Mouse (Mus musculus) kidney, postnatal 4 days (tissue): ENCODE measurements at regions not wholly inside any gene's neighbourhood (a gene's known extent, or its start where the extent isn't known, plus 50 kb on each side); places are given as distances from the start of the nearest gene placed in this dataset.
"Not testable (repeated sequence)": the region's sequence is repeated elsewhere in the genome, so short reads cannot be mapped to it uniquely, and the experiment has no call there.

Source experiments
- DNase-seq, 2 experiments: peaks; one replicate each; pipeline ENCODE4 v3.0.0; 2021; ENCODE audit warnings: mixed read lengths in 2 of 2

DNA sequence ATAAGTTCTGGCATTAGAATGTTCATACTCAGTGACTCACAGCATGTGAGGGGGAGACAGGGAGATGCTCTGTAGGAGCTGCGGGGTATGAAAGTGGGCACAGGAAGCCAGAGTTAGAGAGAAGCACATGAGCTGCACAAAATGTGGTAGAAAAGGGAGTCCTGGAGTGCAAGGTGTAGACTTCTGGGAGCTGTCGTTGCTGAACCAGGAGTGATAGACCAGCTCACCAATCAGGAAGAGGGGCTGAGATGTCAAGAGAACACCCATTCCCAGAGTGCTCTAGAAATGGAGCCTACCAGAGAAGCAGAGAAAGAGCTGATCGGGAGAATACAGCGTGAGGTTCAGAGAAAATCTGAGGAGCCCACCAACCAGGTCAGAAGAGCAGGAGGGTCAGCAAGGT lies 262.2 kb upstream of the Kdm8 start:
- no peak for DNase-seq

DNA sequence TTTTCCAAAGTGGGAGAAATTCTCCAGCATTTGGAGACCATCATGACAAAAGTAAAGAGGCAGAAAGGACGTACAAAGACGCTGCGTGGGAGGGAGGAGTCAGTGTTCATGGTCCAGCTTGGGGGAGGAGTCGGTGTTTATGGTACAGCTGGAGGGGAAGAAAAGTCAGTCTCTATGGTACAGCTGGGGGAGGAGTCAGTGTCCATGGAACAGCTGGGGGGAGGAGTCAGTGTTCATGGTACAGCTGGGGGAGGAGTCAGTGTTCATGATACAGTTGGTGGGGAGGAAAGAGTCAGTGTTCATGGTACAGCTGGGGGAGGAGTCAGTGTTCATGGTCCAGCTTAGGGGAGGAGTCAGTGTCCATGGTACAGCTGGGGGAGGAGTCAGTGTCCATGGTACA lies 261.5 kb upstream of the Kdm8 start:
- not testable (repeated sequence) for DNase-seq

DNA sequence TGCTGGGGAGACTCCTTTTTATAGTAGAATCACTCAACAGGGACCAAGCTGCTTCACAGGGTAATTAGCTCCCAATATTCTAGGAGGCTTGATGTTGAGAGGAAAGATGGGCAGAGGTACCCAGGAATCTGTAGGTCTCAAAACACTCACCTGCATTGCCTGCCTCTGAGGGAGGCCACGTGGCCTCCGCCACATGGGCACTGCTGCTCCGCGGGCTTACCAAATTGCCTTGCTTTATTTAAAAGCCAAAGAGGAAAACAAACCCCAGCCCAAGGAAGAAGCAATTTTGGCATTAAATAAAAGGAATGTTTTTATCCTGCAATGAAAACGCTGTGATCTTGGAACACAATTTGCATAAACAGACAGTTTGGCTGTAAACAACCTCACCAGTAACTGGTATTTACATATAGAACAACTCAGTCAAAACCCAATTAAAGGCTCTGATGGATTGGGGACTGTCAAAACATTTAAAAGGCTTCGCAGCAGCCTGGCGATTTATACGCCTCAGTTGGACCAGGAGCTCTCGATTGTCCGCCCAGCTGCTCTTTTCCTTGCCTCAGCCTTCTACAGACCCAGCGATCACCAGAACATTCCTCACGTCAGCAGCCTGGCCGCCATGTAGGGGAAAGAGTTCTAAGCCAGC lies 259.3 kb upstream of the Kdm8 start:
- no peak for DNase-seq

DNA sequence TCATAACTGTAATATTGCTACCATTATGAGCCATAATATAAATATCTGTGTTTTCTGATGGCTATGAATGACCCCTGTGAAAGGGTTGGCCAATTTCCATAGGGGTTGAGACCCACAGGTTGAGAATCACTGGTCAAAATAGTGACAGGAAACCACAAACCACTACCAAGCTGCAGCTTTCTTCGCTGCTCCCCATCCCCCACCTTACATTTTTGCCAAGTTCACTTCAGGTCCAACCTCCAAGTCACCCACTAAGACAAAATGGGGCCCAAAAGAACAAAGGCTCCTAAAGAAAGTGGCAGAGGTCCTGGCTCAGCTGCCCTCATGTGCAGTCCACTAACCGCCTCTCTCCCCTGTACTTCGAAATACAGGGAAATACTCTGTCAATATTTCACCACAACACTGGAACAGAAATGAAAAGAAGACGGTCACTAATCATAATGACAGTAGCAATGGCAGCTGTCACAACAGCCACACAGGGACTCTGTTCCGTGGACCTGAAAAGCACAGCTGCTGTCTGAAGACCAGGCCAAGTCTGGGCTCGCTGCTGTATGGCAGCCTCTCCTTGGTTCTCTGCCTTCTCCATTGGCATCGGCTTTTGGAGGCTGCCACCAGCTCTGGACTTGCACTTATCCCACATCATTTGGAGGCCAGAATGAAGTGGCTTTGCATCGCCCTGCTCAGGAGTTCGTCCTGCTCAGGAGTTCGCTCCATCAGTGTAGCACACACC lies 257.3 kb upstream of the Kdm8 start:
- DNase-seq, result no peak

- no peak for DNase-seq
Observed at GRCm38 (mm10) chr7:125188986-125189385, 255.5 kb upstream of the Kdm8 start.

- no peak for DNase-seq
Observed at GRCm38 (mm10) chr7:125190067-125190466, 254.4 kb upstream of the Kdm8 start.

- DNase-seq, result no peak
Observed at GRCm38 (mm10) chr7:125191313-125191712, 253.2 kb upstream of the Kdm8 start.

GRCm38 (mm10) chr7:125211346-125211973 lies 233.0 kb upstream of the Kdm8 start:
- DNase-seq, result no peak

DNA sequence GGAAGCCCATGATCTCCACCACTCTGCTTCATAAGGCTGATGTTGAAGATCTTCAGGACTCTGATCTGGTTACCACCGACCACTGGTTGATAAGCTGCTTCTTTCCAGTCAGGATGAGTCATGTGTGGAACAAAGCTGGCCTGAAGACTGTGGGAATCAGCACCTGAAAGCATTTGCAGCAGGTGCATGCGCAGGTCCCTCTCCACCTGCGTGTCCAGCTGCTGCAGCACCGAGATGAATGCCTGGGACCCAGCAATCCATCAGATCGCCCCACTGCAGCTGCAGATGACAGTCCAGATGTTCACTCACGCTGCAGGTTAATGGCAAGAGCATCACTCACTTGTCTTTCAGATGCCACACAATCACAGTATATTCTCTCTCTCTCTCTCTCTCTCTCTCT lies 230.4 kb upstream of the Kdm8 start:
- no peak for DNase-seq

GRCm38 (mm10) chr7:125217630-125218029 lies 226.8 kb upstream of the Kdm8 start:
- DNase-seq, result no peak

DNA sequence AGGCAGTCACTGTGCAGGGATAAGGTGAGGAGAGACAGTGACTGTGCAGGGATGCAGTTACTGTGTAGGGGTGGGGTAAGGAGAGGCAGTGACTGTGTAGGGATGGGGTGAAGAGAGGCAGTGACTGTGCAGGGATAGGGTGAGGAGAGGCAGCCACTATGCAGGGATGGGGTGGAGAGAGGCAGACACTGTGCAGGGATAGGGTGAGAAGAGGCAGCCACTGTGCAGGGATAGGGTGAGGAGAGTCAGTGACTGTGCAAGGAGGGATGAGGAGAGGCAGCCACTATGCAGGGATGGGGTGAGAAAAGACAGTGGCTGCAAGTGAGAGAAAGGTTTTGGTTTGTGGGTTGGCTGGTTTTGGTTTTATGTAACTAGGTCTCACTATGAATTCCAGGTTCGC lies 221.8 kb upstream of the Kdm8 start:
- no peak for DNase-seq

GRCm38 (mm10) chr7:125234911-125235310 lies 209.6 kb upstream of the Kdm8 start:
- no peak for DNase-seq

- no peak for DNase-seq
Observed at GRCm38 (mm10) chr7:125237026-125237425, 207.4 kb upstream of the Kdm8 start.

- no peak for DNase-seq
Observed at GRCm38 (mm10) chr7:125243021-125243420, 201.5 kb upstream of the Kdm8 start.

GRCm38 (mm10) chr7:125248386-125248785 lies 196.1 kb upstream of the Kdm8 start:
- DNase-seq, result no peak

- no peak for DNase-seq
Observed at GRCm38 (mm10) chr7:125250385-125250784, 194.1 kb upstream of the Kdm8 start.

- DNase-seq, result peak; percentile 5 to 9
Observed at GRCm38 (mm10) chr7:125250970-125251585, 193.4 kb upstream of the Kdm8 start.

- DNase-seq, result no peak
Observed at GRCm38 (mm10) chr7:125254302-125254701, 190.2 kb upstream of the Kdm8 start.

DNA sequence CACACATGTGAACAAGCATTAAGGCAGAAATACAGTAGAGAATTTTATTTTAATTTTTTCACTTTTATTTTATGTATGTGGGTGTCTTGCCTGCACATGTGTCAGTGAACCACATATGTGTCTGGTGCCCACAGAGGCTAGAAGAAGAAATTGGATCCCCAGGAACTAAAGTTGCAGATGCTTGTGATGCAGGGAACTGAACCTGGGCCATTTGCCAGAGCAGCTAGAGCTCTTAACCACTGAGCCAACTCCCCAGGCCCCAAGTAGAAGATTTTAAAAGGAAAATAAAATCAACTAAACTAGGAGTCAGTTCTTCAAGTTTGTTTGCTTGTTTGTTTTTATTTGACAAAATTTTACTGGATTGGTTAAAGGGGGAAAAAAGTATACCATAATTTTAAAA lies 185.5 kb upstream of the Kdm8 start:
- DNase-seq, result peak in 1 of 2 experiments; percentile 9

DNA sequence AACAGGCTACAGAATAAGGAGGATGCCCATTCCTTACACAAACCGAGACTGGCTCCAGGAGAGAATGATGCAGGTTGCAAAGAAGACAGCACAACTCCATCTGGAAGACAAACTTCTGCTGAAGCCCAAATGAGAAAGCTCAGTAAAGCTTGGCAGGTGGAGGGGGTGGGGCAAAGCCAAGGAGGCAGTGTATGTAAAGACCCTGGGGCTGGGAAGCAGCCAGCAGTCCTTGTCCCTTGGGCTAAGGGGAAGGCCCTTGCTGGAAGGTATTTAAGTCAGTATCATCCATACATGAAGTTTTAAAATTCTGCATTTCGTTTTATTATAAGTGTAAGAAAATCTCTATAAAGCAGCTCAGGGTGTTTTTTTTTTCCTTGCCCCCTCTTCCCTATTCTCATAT lies 182.3 kb upstream of the Kdm8 start:
- no peak for DNase-seq

DNA sequence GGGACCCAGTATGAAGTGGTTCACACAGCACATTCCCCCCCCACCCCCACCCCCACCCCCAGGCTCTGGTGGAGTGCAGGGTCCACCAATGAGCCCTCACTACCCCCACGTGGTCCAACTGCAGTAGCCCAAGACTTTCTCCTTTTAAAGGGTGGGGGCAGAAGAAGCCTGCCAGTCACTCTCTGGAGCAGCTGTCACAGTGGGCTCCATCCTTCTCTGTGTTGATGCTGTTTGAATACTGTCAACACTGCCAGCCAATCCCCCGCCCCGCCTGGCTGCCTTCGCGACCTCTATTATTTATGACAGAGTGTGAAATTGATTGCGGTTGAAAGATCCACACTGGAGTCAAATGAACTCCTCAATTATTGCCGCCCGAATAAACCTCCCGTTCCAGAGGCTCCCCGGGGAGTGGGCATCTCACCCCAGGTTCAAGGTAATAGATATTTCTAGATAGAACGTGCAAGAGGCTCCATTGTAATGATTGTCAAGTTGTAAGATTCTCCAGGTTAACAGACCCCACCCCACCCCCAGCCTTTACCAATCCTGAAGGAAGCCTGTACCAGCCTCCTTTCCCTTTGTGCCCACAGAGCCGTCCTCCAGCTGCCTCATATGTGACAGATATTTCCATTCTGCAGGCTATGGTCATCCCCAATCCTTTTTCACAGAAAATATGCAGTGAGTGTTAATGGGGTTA lies 181.7 kb upstream of the Kdm8 start:
- no peak for DNase-seq

GRCm38 (mm10) chr7:125263756-125264155 lies 180.7 kb upstream of the Kdm8 start:
- DNase-seq, result no peak

DNA sequence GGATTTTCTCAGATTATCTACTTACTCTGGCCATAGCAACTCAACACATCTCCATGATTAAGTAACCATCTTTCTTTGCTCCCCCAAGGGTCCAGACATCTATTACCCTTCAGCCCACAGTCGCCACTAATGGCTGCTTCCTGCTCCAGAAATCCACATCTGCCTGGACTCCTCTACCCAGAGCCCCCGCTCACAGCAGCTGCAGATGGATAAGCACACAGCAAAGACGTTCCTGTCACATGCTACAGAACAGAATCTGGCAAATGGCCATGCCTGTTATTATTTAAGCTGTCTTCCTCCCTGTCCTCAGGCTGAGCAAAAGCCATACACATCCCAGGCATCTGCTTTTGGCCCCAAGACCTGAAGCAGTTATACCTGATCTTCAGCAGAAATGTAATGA lies 173.8 kb upstream of the Kdm8 start:
- no peak for DNase-seq
